In genomic region chr2:126450937-126451302, GRCm38 (mm10) we compare ENCODE assay signal across 10 mouse cellular contexts. TPM values are rescaled to one million over a fixed set of nuclear protein-coding genes. Genes with fewer than 3 reads are reported as not detected.
DNase-seq lines count a peak whose midpoint lies in the region; ATAC-seq and TF ChIP-seq lines count a peak whose summit lies in the region.
"Had no signal": no experiment of that assay in that cellular context is flagged by ENCODE, and none has a peak within 500 bp of the region (broad histone marks: within the 10 kb centered on the region; RNA-seq: fewer than 3 reads in every experiment).

No protein-coding gene starts in this region.

- no peak for TF ChIP-seq CTCF in heart, postnatal 0 days (IDR thresholded peaks at IDR 0.05; ENCODE audit: low read depth)

- DNase-seq in heart, postnatal 0 days (ENCODE audit: low spot score) = no peak
- no peak for DNase-seq in heart, adult 9 months (ENCODE audit: low spot score in 2 of 2)
- no peak for DNase-seq in embryonic facial prominence, embryonic 14.5 days (ENCODE audit: low spot score)
- no peak for DNase-seq in spleen, postnatal 14 days (ENCODE audit: low spot score in 2 of 2)
- no peak for DNase-seq in kidney, adult 11 months

- H3K4me2 ChIP-seq in heart, postnatal 0 days (ENCODE audit: low read depth, low read length) = peak overlapping the region; percentile 32
- peak overlapping the region; percentile 27; the same call in 1 of the 2 replicates for H3K4me2 ChIP-seq in embryonic facial prominence, embryonic 14.5 days (ENCODE audit: low read depth, low read length)
- no peak overlapping the region for H3K4me2 ChIP-seq in hindbrain, embryonic 12.5 days (replicated peaks)
- H3K4me2 ChIP-seq in limb, embryonic 15.5 days = peak overlapping the region; percentile 25; the same call in 1 of the 2 replicates
- H3K4me2 ChIP-seq: liver, embryonic 11.5 days had no signal

- H3K4me3 ChIP-seq in heart, postnatal 0 days (ENCODE audit: low read depth, low read length) = no peak overlapping the region
- no peak overlapping the region for H3K4me3 ChIP-seq in embryonic facial prominence, embryonic 14.5 days (ENCODE audit: low read depth, low read length)
- no peak overlapping the region for H3K4me3 ChIP-seq in hindbrain, embryonic 12.5 days
- 0 out of 2 replicates have a peak overlapping the region, but pooled peaks have one; percentile 7 for H3K4me3 ChIP-seq in limb, embryonic 15.5 days

- no peaks in the 10 kb centered on the region for H3K9me3 ChIP-seq in heart, postnatal 0 days (replicated peaks; ENCODE audit: control insufficient read depth, low read length)
- H3K9me3 ChIP-seq in embryonic facial prominence, embryonic 14.5 days (ENCODE audit: control insufficient read depth, low read length) = no peaks in the 10 kb centered on the region
- no peaks in the 10 kb centered on the region for H3K9me3 ChIP-seq in hindbrain, embryonic 12.5 days (replicated peaks)
- no peaks in the 10 kb centered on the region for H3K9me3 ChIP-seq in limb, embryonic 15.5 days

- H3K27me3 ChIP-seq in heart, postnatal 0 days (ENCODE audit: control insufficient read depth, insufficient read depth, low read length) = no peaks in the 10 kb centered on the region
- H3K27me3 ChIP-seq in embryonic facial prominence, embryonic 14.5 days (replicated peaks; ENCODE audit: control insufficient read depth, insufficient read depth, low read length) = no peaks in the 10 kb centered on the region
- no peaks in the 10 kb centered on the region for H3K27me3 ChIP-seq in hindbrain, embryonic 12.5 days
- no peaks in the 10 kb centered on the region for H3K27me3 ChIP-seq in limb, embryonic 15.5 days

- ATAC-seq in heart, postnatal 0 days (ENCODE audit: insufficient read depth, low read depth) = no peak
- ATAC-seq in embryonic facial prominence, embryonic 14.5 days (ENCODE audit: low read depth) = 0 out of 2 replicates have a peak, but pooled peaks have one; percentile 9
- peak; percentile 46; the same call in 1 of the 2 replicates for ATAC-seq in hindbrain, embryonic 12.5 days (ENCODE audit: low FRiP score)
- no peak for ATAC-seq in limb, embryonic 15.5 days (ENCODE audit: insufficient number of reproducible peaks, low FRiP score, low TSS enrichment, low read depth)
- ATAC-seq: inflammation-experienced regulatory T-cells, adult 6 months had no signal

- TF ChIP-seq EP300 in heart, postnatal 0 days (IDR thresholded peaks at IDR 0.05; ENCODE audit: low read depth) = no peak

- H3K9ac ChIP-seq in heart, postnatal 0 days (replicated peaks; ENCODE audit: low read depth, low read length) = 0 out of 2 replicates have a peak overlapping the region, but pooled peaks have one; percentile 21
- no peak overlapping the region for H3K9ac ChIP-seq in embryonic facial prominence, embryonic 14.5 days (ENCODE audit: low read depth, low read length)
- no peak overlapping the region for H3K9ac ChIP-seq in hindbrain, embryonic 12.5 days
- no peak overlapping the region for H3K9ac ChIP-seq in limb, embryonic 15.5 days

- no peaks in the 10 kb centered on the region for H3K36me3 ChIP-seq in heart, postnatal 0 days (replicated peaks; ENCODE audit: control insufficient read depth, insufficient read depth, low read length)
- H3K36me3 ChIP-seq in embryonic facial prominence, embryonic 14.5 days (ENCODE audit: control insufficient read depth, insufficient read depth, low read length) = no peaks in the 10 kb centered on the region
- H3K36me3 ChIP-seq in hindbrain, embryonic 12.5 days = no peaks in the 10 kb centered on the region
- no peaks in the 10 kb centered on the region for H3K36me3 ChIP-seq in limb, embryonic 15.5 days

- peaks cover 9% of the 10 kb centered on the region for H3K4me1 ChIP-seq in heart, postnatal 0 days (ENCODE audit: control insufficient read depth, insufficient read depth)
- peaks cover 11% of the 10 kb centered on the region for H3K4me1 ChIP-seq in embryonic facial prominence, embryonic 14.5 days (ENCODE audit: control insufficient read depth, insufficient read depth, low read length)
- peaks cover 6% of the 10 kb centered on the region; the same call in 1 of the 2 replicates for H3K4me1 ChIP-seq in hindbrain, embryonic 12.5 days
- H3K4me1 ChIP-seq in limb, embryonic 15.5 days = peaks cover 6% of the 10 kb centered on the region

- WGBS in heart, postnatal 0 days = 41% methylated on average over 7 of the region's 7 CpGs
- 67% methylated on average over 6 of the region's 7 CpGs for WGBS in embryonic facial prominence, embryonic 14.5 days
- WGBS in hindbrain, embryonic 12.5 days = 64% methylated on average over 7 of the region's 7 CpGs
- WGBS in limb, embryonic 15.5 days = 44% methylated on average over 7 of the region's 7 CpGs

- H3K27ac ChIP-seq in heart, postnatal 0 days (ENCODE audit: low read depth) = peak overlapping the region; percentile 99
- H3K27ac ChIP-seq in embryonic facial prominence, embryonic 14.5 days (replicated peaks; ENCODE audit: low read depth, low read length) = peak overlapping the region; percentile 85
- no peak overlapping the region for H3K27ac ChIP-seq in hindbrain, embryonic 12.5 days
- H3K27ac ChIP-seq in limb, embryonic 15.5 days = peak overlapping the region; percentile 89

RNA-seq across cellular contexts. Expression of gene Atp8b4, which starts 49.6 kb away (rescaled TPM):
- total RNA-seq in heart, postnatal 0 days (2014; rRNA removed; ENCODE audit: low replicate concordance) = 0.04 TPM in 1 of 2 replicates, not detected in the other
- 0.14 and 0.27 TPM in 2 replicates for polyA plus RNA-seq in heart, postnatal 0 days (2015; fragmentation: Nextera tagmentation; extraction: Ambion mirVana)
- 2.1 and 2.6 TPM in 2 replicates for polyA plus RNA-seq in embryonic facial prominence, embryonic 14.5 days (2014; fragmentation: Nextera tagmentation; extraction: Ambion mirVana)
- polyA plus RNA-seq in hindbrain, embryonic 12.5 days (2016; fragmentation: Nextera tagmentation; extraction: Ambion mirVana) = 0.12 and 0.17 TPM in 2 replicates
- polyA plus RNA-seq in limb, embryonic 15.5 days (2015; fragmentation: Nextera tagmentation; extraction: Ambion mirVana) = 0.43 and 0.77 TPM in 2 replicates
- total RNA-seq: MEL had no signal

Comparison
In these comparisons a context has a peak if more than half of its experiments do, and no peak if none do; other contexts are left out.
1. ATAC-seq: peak in embryonic facial prominence, embryonic 14.5 days (single experiment) and hindbrain, embryonic 12.5 days (single experiment); none in heart, postnatal 0 days (single experiment) and limb, embryonic 15.5 days (single experiment).